Mouse (Mus musculus): ENCODE data around the gene Csnk1g1. TPM values are rescaled to one million over a fixed set of nuclear protein-coding genes. Genes with fewer than 3 reads are reported as not detected.
A peak's percentile ranks its signal among the peaks of the same experiment; 100 is the strongest.

The Csnk1g1 gene
- total RNA-seq, 2 experiments from 2014 or later = 41.6 to 44.0 TPM

- Histone ChIP-seq H3K27ac (no peak overlapping the region), H3K4me3 (no peak overlapping the region)
- DNase-seq (ENCODE audit: low spot score in 2 of 2) = no peak
- TF ChIP-seq CTCF (conservative IDR thresholded peaks at IDR 0.05) = no peak
Observed at GRCm38 (mm10) chr9:66084171-66084570, 175.4 kb downstream of the Csnk1g1 start.

- Histone ChIP-seq H3K27ac (no peak overlapping the region), H3K4me3 (no peak overlapping the region)
- TF ChIP-seq CTCF (conservative IDR thresholded peaks at IDR 0.05) = no peak
- DNase-seq (ENCODE audit: low spot score in 2 of 2) = no peak
Observed at GRCm38 (mm10) chr9:66087062-66087461, 178.3 kb downstream of the Csnk1g1 start.

GRCm38 (mm10) chr9:66088411-66088810, 179.7 kb downstream of the Csnk1g1 start:
- Histone ChIP-seq H3K4me3 (no peak overlapping the region), H3K27ac (no peak overlapping the region)
- TF ChIP-seq CTCF (conservative IDR thresholded peaks at IDR 0.05) = peak; percentile 92
- DNase-seq (ENCODE audit: low spot score in 2 of 2) = peak in 1 of 2 experiments; percentile 62

- Histone ChIP-seq H3K27ac (peak overlapping the region; percentile 55; the same call in 1 of the 2 replicates), H3K4me3 (no peak overlapping the region)
- no peak for DNase-seq (ENCODE audit: low spot score in 2 of 2)
- no peak for TF ChIP-seq CTCF (conservative IDR thresholded peaks at IDR 0.05)
Observed at GRCm38 (mm10) chr9:66090593-66091244, 182.0 kb downstream of the Csnk1g1 start.

GRCm38 (mm10) chr9:66091327-66092231, 182.9 kb downstream of the Csnk1g1 start:
- no peak for DNase-seq (ENCODE audit: low spot score in 2 of 2)
- no peak for TF ChIP-seq CTCF (conservative IDR thresholded peaks at IDR 0.05)
- Histone ChIP-seq H3K4me3 (no peak overlapping the region), H3K27ac (peak overlapping the region; percentile 55; the same call in 1 of the 2 replicates)

GRCm38 (mm10) chr9:66092664-66093063, 183.9 kb downstream of the Csnk1g1 start:
- Histone ChIP-seq H3K27ac (peak overlapping the region; percentile 23; the same call in 1 of the 2 replicates), H3K4me3 (no peak overlapping the region)
- no peak for DNase-seq (ENCODE audit: low spot score in 2 of 2)
- TF ChIP-seq CTCF (conservative IDR thresholded peaks at IDR 0.05) = no peak

Other genes with a start within 250 kb of the Csnk1g1 start
- gene Oaz2, start 240.9 kb upstream of the Csnk1g1 start, total RNA-seq (2021) = 100 to 1,000 TPM; 199 to 204 TPM
- 10 to 100 TPM; 54.2 to 62.2 TPM for gene Zfp609, start 81.4 kb upstream of the Csnk1g1 start, total RNA-seq (2021)
- under 1 TPM; 0.64 to 0.97 TPM for gene Pclaf, start 18.7 kb upstream of the Csnk1g1 start, total RNA-seq (2021)
- gene Trip4, start 130 bp upstream of the Csnk1g1 start, total RNA-seq (2021) = 10 to 100 TPM; 39.0 to 41.2 TPM
- 100 to 1,000 TPM; 195 to 201 TPM for gene Ppib, start 151.3 kb downstream of the Csnk1g1 start, total RNA-seq (2021)
- gene Snx22, start 160.8 kb downstream of the Csnk1g1 start, total RNA-seq (2021) = 1 to 10 TPM; 4.6 to 6.9 TPM
- 10 to 100 TPM; 85.5 to 86.1 TPM for gene Snx1, start 217.7 kb downstream of the Csnk1g1 start, total RNA-seq (2021)
- gene Ciao2a, start 217.7 kb downstream of the Csnk1g1 start, total RNA-seq (2021) = 10 to 100 TPM; 25.9 to 26.3 TPM
- under 1 TPM; 0.47 to 0.61 TPM for gene Dapk2, start 249.3 kb downstream of the Csnk1g1 start, total RNA-seq (2021)

All from layer of hippocampus, adult 2 months (tissue).